Mouse (Mus musculus): Measurements from ENCODE around the gene Slc29a3.

- no peak for TF ChIP-seq POLR2A (IDR thresholded peaks at IDR 0.05; ENCODE audit: insufficient read length, low read depth)
- no peak for TF ChIP-seq POLR2AphosphoS2 (IDR thresholded peaks at IDR 0.05; ENCODE audit: insufficient read length, low read depth)
- no peak for TF ChIP-seq REST (IDR thresholded peaks at IDR 0.05; ENCODE audit: insufficient read depth, insufficient read length)
- TF ChIP-seq TCF12 (IDR thresholded peaks at IDR 0.05; ENCODE audit: insufficient read depth, poor library complexity, severe bottlenecking) = no peak
- no peak for TF ChIP-seq E2F4 (IDR thresholded peaks at IDR 0.05; ENCODE audit: insufficient read depth)
- TF ChIP-seq MAX (IDR thresholded peaks at IDR 0.05; ENCODE audit: low read depth) = no peak
Observed at GRCm38 (mm10) chr10:60787303-60788074, 34.9 kb upstream of the Slc29a3 start.

Measured in myocyte (in vitro differentiated cells).